Mouse (Mus musculus): Measurements from ENCODE around the gene Gm20388. TPM values are rescaled to one million over a fixed set of nuclear protein-coding genes. Genes with fewer than 3 reads are reported as not detected.

The Gm20388 gene
- polyA plus RNA-seq, 1 experiment from 2014 or later: 12.4 TPM

DNA sequence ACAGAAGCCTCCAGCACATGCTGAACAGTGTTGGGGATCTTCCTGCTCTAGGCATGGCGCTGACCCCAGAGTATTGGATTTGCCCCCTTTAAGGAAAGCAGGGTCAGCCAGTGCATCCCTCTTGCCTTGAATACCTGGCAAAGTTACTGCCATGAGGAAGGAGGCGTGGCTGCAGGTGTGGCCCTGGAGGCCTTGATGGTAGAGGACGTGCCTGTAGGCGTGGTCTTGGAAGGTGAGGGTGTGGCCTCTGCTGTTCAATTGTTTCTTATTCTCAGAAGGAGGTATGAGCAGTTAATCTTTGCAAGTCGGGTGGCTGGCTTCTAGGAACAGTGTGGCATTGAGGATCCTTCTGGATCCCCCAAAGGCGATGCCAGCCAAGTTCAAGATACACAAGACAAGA is 2305.8 kb downstream of the Gm20388 start:
- no peaks in the 10 kb centered on the region for H3K27me3 ChIP-seq (replicated peaks; ENCODE audit: control insufficient read depth, insufficient read depth, low read length)
- no peak for ATAC-seq
- no peak overlapping the region for H3K4me3 ChIP-seq (ENCODE audit: low read length)
- H3K36me3 ChIP-seq (ENCODE audit: control insufficient read depth, insufficient read depth, low read length): no peaks in the 10 kb centered on the region
- H3K4me2 ChIP-seq (ENCODE audit: low read length): no peak overlapping the region
- 74% methylated on average over 6 of the region's 6 CpGs for WGBS
- H3K4me1 ChIP-seq (ENCODE audit: control insufficient read depth, insufficient read depth, low read depth, low read length): no peaks in the 10 kb centered on the region
- H3K9ac ChIP-seq (ENCODE audit: low read depth, low read length): no peak overlapping the region
- H3K9me3 ChIP-seq (ENCODE audit: control insufficient read depth, low read length): no peaks in the 10 kb centered on the region; the same call in 1 of the 2 replicates
- no peak overlapping the region for H3K27ac ChIP-seq (ENCODE audit: low read depth, low read length)

DNA sequence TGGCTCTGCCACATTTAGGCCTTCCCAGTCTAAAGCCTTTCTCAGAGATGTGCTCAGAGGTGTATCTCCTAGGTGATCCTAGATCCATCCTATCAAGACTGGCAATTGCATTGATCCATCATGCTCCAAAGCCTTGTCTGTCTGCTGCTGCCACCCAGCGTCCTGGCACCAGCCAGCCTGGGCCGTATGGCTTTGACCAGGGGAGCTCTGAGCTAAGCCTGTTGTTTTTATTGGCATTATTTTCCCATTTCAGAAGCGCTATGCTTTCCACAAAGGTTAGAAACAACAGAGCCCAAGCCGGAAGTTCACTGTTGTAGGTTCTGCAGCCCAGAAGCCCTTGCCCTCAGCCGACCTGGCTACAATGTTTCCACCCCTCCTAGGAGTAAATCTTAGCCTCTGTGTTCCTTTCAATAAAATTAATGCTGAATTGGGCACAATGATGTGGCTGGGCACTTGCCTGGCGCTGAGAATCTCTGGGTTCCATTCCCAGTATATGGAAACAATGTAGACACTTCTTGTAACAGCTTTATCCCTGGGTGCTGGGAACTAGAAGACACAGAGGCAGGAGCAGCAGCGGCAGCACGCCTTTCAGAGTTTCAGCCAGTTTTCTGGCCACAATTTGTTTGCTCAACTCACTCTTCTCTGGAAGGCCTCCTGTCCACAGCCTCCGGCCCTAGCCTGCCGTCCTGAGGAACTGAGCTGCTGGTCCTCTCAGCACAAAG is 2307.0 kb downstream of the Gm20388 start:
- no peak overlapping the region for H3K4me2 ChIP-seq (ENCODE audit: low read length)
- H3K4me3 ChIP-seq (ENCODE audit: low read length): no peak overlapping the region
- WGBS: 81% methylated on average over 10 of the region's 10 CpGs
- H3K9ac ChIP-seq (ENCODE audit: low read depth, low read length): no peak overlapping the region
- H3K4me1 ChIP-seq (ENCODE audit: control insufficient read depth, insufficient read depth, low read depth, low read length): no peaks in the 10 kb centered on the region
- no peaks in the 10 kb centered on the region; the same call in 1 of the 2 replicates for H3K9me3 ChIP-seq (ENCODE audit: control insufficient read depth, low read length)
- ATAC-seq: no peak
- H3K27me3 ChIP-seq (replicated peaks; ENCODE audit: control insufficient read depth, insufficient read depth, low read length): no peaks in the 10 kb centered on the region
- H3K27ac ChIP-seq (ENCODE audit: low read depth, low read length): no peak overlapping the region
- no peaks in the 10 kb centered on the region for H3K36me3 ChIP-seq (ENCODE audit: control insufficient read depth, insufficient read depth, low read length)

DNA sequence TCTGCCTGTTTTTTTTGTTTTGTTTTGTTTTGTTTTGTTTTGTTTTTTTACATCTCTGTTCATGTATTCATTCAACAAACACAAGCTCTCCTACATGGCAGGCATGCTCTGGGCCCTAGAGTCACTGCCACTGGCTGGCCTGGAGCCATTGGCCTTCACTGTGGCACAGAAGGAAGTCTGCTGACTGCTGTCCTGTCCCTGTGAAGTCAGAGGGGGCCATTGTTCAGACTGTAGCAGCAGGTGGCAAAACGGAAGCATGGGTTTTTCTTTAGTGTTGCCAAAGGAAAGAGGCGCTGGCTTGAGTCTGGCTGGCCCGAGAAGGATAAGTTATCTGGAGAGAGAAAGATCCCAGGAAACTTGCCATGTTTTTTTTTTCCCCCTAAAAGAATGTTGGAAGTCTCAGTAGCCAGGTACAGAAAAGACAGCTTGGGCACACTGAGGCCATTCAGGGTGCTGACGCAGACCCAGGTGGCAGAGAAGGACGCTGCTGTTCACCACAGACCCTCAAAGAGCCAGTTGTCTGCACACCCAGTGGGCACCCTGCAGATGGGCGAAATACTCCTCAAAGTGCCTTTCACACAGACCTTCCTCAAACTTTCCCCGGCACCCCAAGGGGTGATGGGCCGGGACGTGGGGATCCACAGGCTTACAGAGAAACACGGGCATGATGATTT is 2313.5 kb downstream of the Gm20388 start:
- no peak overlapping the region for H3K9ac ChIP-seq (ENCODE audit: low read depth, low read length)
- ATAC-seq: peak; percentile 71; the same call in 1 of the 2 replicates
- no peaks in the 10 kb centered on the region; the same call in 1 of the 2 replicates for H3K9me3 ChIP-seq (ENCODE audit: control insufficient read depth, low read length)
- no peak overlapping the region for H3K4me2 ChIP-seq (ENCODE audit: low read length)
- no peaks in the 10 kb centered on the region; the same call in 1 of the 2 replicates for H3K4me1 ChIP-seq (ENCODE audit: control insufficient read depth, insufficient read depth, low read depth, low read length)
- peaks cover 11% of the 10 kb centered on the region for H3K27me3 ChIP-seq (replicated peaks; ENCODE audit: control insufficient read depth, insufficient read depth, low read length)
- H3K4me3 ChIP-seq (ENCODE audit: low read length): no peak overlapping the region
- 57% methylated on average over 10 of the region's 10 CpGs for WGBS
- H3K27ac ChIP-seq (ENCODE audit: low read depth, low read length): peak overlapping the region; percentile 49; the same call in 1 of the 2 replicates
- H3K36me3 ChIP-seq (ENCODE audit: control insufficient read depth, insufficient read depth, low read length): no peaks in the 10 kb centered on the region

DNA sequence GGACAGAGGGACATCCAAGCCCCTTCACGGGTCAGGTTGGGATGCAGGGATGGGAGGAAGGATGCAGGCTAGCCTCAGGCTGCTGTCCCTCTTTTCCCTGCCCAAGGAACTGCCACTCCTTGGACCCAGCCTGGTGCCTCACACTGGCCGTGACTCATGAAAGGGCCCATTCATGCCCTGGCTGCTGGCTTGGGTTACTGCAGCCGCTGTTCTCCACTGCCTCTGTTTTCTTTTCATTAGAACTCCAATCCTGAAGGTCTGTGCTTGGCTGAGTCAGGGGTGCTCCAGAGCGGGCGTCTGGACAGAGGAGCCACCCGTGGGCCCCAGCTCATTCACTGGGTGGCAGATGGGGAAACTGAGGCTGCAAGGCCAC is 2314.0 kb downstream of the Gm20388 start:
- Histone ChIP-seq H3K4me1 (ENCODE audit: control insufficient read depth, insufficient read depth, low read depth, low read length) (peaks cover 3% of the 10 kb centered on the region; the same call in 1 of the 2 replicates), H3K36me3 (ENCODE audit: control insufficient read depth, insufficient read depth, low read length) (no peaks in the 10 kb centered on the region), H3K27me3 (replicated peaks; ENCODE audit: control insufficient read depth, insufficient read depth, low read length) (peaks cover 16% of the 10 kb centered on the region), H3K27ac (ENCODE audit: low read depth, low read length) (peak overlapping the region; percentile 49), H3K9ac (ENCODE audit: low read depth, low read length) (no peak overlapping the region), H3K4me2 (ENCODE audit: low read length) (no peak overlapping the region), H3K4me3 (ENCODE audit: low read length) (no peak overlapping the region), H3K9me3 (ENCODE audit: control insufficient read depth, low read length) (no peaks in the 10 kb centered on the region; the same call in 1 of the 2 replicates)
- ATAC-seq: peak; percentile 83
- WGBS: 48% methylated on average over 6 of the region's 6 CpGs

DNA sequence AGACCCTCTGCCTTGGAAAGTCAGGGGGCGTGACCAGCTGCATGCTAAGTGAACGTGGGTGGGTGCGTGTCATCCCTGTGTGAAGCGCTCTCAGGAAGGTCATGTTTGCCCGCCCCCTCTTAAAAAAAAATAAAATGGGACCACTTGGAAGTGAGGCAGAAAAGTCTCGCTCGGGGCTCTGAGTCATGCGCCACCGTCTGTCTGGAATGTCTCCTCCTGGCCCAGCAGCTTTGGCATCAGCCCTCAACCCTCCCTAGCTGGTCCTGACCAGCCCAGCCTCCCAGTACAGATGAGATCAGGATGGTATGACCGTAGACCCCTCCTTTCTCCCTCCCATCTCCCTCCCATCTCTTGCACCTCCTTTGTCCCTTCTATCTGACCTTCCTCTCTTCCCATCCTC is 2314.8 kb downstream of the Gm20388 start:
- no peaks in the 10 kb centered on the region for H3K36me3 ChIP-seq (ENCODE audit: control insufficient read depth, insufficient read depth, low read length)
- H3K9me3 ChIP-seq (ENCODE audit: control insufficient read depth, low read length): no peaks in the 10 kb centered on the region; the same call in 1 of the 2 replicates
- H3K9ac ChIP-seq (ENCODE audit: low read depth, low read length): no peak overlapping the region
- no peak overlapping the region for H3K4me3 ChIP-seq (ENCODE audit: low read length)
- peaks cover 17% of the 10 kb centered on the region for H3K27me3 ChIP-seq (replicated peaks; ENCODE audit: control insufficient read depth, insufficient read depth, low read length)
- peaks cover 7% of the 10 kb centered on the region; the same call in 1 of the 2 replicates for H3K4me1 ChIP-seq (ENCODE audit: control insufficient read depth, insufficient read depth, low read depth, low read length)
- no peak for ATAC-seq
- H3K4me2 ChIP-seq (ENCODE audit: low read length): no peak overlapping the region
- WGBS: 65% methylated on average over 10 of the region's 10 CpGs
- H3K27ac ChIP-seq (ENCODE audit: low read depth, low read length): no peak overlapping the region

DNA sequence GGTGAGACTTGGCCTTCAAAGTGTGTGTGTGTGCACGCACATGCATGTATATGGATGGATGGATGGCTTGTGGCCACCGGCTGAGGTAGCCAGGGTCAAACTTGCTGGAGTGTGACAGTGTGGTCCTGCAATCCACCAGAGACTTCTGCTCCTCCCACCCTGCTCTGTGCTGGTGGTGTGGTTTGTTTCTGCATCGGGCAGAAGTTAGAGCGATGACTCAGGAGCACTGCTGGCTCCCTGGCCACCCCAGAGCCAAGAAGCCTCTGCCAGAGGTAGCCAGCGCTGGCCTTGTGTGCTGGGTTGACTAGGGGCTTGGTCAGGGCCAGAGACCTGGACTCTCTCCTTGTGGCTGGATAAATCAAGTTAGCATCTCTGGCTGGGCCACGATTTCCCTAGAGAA is 2316.7 kb downstream of the Gm20388 start:
- H3K4me3 ChIP-seq (ENCODE audit: low read length): no peak overlapping the region
- H3K27me3 ChIP-seq (replicated peaks; ENCODE audit: control insufficient read depth, insufficient read depth, low read length): peaks cover 22% of the 10 kb centered on the region
- no peak overlapping the region for H3K9ac ChIP-seq (ENCODE audit: low read depth, low read length)
- no peak overlapping the region for H3K27ac ChIP-seq (ENCODE audit: low read depth, low read length)
- H3K36me3 ChIP-seq (ENCODE audit: control insufficient read depth, insufficient read depth, low read length): no peaks in the 10 kb centered on the region
- no peak overlapping the region for H3K4me2 ChIP-seq (ENCODE audit: low read length)
- peaks cover 15% of the 10 kb centered on the region for H3K4me1 ChIP-seq (ENCODE audit: control insufficient read depth, insufficient read depth, low read depth, low read length)
- H3K9me3 ChIP-seq (ENCODE audit: control insufficient read depth, low read length): no peaks in the 10 kb centered on the region
- ATAC-seq: no peak
- 85% methylated on average over 6 of the region's 6 CpGs for WGBS

DNA sequence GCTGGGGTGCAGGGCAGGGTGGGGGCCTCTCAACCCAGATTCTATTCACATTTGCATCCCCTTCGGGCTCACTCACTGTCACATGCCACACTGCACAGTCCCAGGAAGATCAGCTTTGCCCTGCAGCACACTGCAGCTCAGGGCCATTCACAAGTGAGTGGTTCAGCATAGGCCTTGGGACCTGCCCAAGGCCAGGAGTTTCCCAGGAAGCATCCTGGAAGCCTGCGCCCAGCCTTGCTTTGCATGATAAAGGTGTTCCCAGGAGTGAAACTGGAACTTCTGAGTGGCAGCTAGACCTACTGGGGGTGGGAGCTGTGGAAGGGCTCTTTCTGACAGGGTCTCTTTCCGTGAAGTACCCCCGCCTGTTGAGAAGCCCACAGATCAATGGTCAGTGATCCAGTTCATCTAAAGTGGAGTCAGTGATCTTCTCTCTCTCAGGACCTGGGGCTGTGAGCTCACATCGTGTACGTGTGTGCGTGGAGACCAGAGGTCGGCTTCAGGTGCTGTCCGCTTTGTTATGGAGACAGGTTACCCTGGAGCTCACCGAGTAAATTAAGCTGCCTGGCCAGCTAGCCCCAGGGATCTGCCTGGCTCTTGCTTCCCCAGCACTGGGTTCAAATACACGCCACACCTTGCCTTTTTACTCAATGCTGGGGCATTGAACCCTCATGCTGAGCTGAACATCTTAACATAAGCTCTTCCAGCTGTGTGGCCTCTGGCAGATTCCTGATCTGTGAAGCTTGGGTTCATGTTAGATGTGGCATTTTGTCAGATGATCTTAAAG is 2318.3 kb downstream of the Gm20388 start:
- no peak overlapping the region for H3K4me3 ChIP-seq (ENCODE audit: low read length)
- H3K9me3 ChIP-seq (ENCODE audit: control insufficient read depth, low read length): no peaks in the 10 kb centered on the region
- ATAC-seq: no peak
- H3K27ac ChIP-seq (ENCODE audit: low read depth, low read length): no peak overlapping the region
- H3K4me1 ChIP-seq (ENCODE audit: control insufficient read depth, insufficient read depth, low read depth, low read length): peaks cover 15% of the 10 kb centered on the region
- no peak overlapping the region for H3K9ac ChIP-seq (ENCODE audit: low read depth, low read length)
- H3K36me3 ChIP-seq (ENCODE audit: control insufficient read depth, insufficient read depth, low read length): no peaks in the 10 kb centered on the region
- WGBS: 56% methylated on average over 11 of the region's 11 CpGs
- peaks cover 22% of the 10 kb centered on the region for H3K27me3 ChIP-seq (replicated peaks; ENCODE audit: control insufficient read depth, insufficient read depth, low read length)
- no peak overlapping the region for H3K4me2 ChIP-seq (ENCODE audit: low read length)

DNA sequence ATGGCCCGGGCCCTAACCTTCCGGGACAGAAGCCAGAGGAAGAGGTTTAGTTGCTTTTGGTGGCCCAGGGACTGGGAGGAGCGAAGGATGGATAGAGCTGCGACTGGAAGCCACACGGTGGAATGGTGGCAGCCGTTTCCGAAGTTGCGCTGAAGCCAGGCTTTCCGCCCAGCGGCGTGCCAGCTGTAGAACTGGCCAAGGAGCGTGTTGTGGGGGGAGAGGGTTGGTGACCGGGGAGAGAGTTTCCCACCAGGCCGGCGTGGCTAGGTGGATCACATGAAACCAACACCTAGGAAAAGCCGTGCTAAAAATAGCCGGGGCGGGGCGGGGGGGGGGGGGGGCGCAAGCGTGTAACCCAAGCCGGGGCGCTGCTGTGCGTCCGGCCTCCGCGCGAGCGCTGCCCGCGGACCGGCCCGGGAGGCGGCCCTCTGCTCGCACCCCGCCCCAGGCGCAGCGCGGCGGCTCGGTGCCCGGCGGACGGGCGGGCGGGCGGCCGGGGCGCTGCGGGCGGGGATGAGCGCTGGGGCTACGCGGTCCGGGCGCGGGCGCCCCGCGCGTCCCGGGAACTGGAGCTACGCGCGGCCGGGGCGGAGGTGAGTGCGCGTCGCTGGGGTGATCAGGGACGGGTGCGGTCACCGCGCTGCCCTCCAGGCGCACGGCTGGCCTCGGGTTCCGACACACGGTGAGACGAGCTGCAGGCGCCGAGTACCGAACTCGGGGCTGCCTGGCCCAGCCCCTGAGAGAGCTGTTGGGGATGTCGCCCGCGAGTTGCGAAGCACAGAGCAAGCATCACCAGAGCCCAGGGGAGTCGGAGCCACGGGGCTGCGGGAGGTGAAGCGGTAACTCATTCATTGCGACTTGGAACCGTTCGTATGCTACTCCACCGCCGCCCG is 2319.4 kb downstream of the Gm20388 start:
- H3K4me2 ChIP-seq (ENCODE audit: low read length): peak overlapping the region; percentile 99
- no peaks in the 10 kb centered on the region for H3K9me3 ChIP-seq (ENCODE audit: control insufficient read depth, low read length)
- peak overlapping the region; percentile 75 for H3K9ac ChIP-seq (ENCODE audit: low read depth, low read length)
- H3K4me3 ChIP-seq (ENCODE audit: low read length): peak overlapping the region; percentile 65
- peaks cover 22% of the 10 kb centered on the region for H3K27me3 ChIP-seq (replicated peaks; ENCODE audit: control insufficient read depth, insufficient read depth, low read length)
- peak; percentile 7; the same call in 1 of the 2 replicates for ATAC-seq
- WGBS: under 1% methylated on average over 78 of the region's 98 CpGs
- no peaks in the 10 kb centered on the region for H3K36me3 ChIP-seq (ENCODE audit: control insufficient read depth, insufficient read depth, low read length)
- H3K4me1 ChIP-seq (ENCODE audit: control insufficient read depth, insufficient read depth, low read depth, low read length): peaks cover 15% of the 10 kb centered on the region
- H3K27ac ChIP-seq (ENCODE audit: low read depth, low read length): no peak overlapping the region; the same call in 1 of the 2 replicates
